Mouse (Mus musculus) liver, adult 2 months (tissue): ENCODE measurements around the gene Sass6.
"Not testable (repeated sequence)": the region's sequence is repeated elsewhere in the genome, so short reads cannot be mapped to it uniquely, and the experiment has no call there.

Experiments used
- CTCF ChIP-seq: fragments of 200-500 bp; IDR thresholded peaks from 2 replicates; pipeline ENCODE4 v1.5.1; 2011; ENCODE audit warnings: low read depth, low read length, control low read depth
- POLR2A ChIP-seq: fragments of 200-500 bp; IDR thresholded peaks from 2 replicates; pipeline ENCODE4 v1.6.1; 2011; ENCODE audit warnings: low read length, control low read depth; ENCODE audit not compliant: insufficient read depth; ENCODE audit errors: extremely low read depth

GRCm38 (mm10) chr3:116654051-116654450 is 59.3 kb downstream of the Sass6 start:
- not testable (repeated sequence) for TF ChIP-seq POLR2A, CTCF
